Mouse (Mus musculus) brain, embryonic 14.5 days (tissue): ENCODE measurements around the gene Tbc1d1. TPM values are rescaled to one million over a fixed set of nuclear protein-coding genes. Genes with fewer than 3 reads are reported as not detected.

Experiments used
- DNase-seq: peaks from one replicate; pipeline ENCODE4 v3.0.0-alpha.2; 2011; ENCODE audit warnings: low read depth
- CTCF ChIP-seq: fragments of 200-500 bp; IDR thresholded peaks from 2 replicates; pipeline ENCODE4 v1.5.1; 2012; ENCODE audit warnings: inconsistent platforms, mild to moderate bottlenecking, moderate library complexity, borderline replicate concordance; ENCODE audit not compliant: insufficient read depth, insufficient read length; ENCODE audit errors: extremely low read depth
- POLR2A ChIP-seq: fragments of 200-500 bp; IDR thresholded peaks from 2 replicates; pipeline ENCODE4 v1.6.1; 2012; ENCODE audit warnings: mild to moderate bottlenecking, inconsistent platforms, borderline replicate concordance; ENCODE audit not compliant: poor library complexity, insufficient read depth, insufficient read length, severe bottlenecking; ENCODE audit errors: extremely low read depth
- polyA plus RNA-seq: library from polyadenylated mRNA; depleted of rRNA; stranded (reverse); fragments of >200 nt; gene quantifications from 2 replicates; pipeline ENCODE4 v1.2.3, GENCODE M21; 2012

Gene Tbc1d1
- polyA plus RNA-seq, 1 experiment: 17.8 TPM

DNA sequence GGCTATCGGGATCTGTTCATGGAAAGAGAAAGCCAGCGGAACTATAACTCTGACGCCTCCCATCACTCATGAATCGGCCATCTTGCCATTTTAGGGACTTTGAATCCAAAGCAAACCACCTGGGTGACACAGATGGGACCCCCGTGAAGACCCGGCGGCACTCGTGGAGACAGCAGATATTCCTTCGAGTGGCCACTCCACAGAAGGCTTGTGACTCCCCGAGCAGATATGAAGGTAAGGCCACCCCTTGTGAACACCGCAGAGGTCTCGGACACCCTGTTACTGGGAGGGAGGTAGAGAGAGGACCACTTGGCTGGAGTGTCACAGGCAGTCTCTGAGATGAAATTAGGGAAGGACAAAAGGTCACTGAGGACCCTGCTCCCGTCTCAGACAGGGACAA, 129.7 kb downstream of the Tbc1d1 start:
- no peak for DNase-seq
- no peak for TF ChIP-seq POLR2A
- TF ChIP-seq CTCF: no peak

DNA sequence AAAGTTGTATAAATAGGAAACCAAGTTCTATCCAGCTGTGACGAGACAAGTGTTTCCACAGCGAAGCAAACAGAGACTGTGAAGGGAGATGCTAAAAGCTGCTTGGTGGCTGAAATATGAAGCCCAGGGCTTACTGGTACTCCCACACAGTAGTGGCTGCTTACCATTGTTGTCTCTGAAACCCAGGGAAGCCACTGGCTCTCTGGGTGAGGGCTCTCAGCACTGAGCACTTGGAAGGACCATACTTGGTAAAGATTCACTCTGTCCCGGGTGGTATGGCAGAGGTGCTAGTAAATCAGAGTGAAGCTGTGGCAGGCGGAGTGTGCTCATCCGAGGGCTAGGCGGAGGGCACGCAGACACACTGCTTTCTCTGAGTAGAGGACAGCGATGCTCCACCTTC, 131.2 kb downstream of the Tbc1d1 start:
- DNase-seq: no peak
- no peak for TF ChIP-seq POLR2A
- TF ChIP-seq CTCF: no peak

DNA sequence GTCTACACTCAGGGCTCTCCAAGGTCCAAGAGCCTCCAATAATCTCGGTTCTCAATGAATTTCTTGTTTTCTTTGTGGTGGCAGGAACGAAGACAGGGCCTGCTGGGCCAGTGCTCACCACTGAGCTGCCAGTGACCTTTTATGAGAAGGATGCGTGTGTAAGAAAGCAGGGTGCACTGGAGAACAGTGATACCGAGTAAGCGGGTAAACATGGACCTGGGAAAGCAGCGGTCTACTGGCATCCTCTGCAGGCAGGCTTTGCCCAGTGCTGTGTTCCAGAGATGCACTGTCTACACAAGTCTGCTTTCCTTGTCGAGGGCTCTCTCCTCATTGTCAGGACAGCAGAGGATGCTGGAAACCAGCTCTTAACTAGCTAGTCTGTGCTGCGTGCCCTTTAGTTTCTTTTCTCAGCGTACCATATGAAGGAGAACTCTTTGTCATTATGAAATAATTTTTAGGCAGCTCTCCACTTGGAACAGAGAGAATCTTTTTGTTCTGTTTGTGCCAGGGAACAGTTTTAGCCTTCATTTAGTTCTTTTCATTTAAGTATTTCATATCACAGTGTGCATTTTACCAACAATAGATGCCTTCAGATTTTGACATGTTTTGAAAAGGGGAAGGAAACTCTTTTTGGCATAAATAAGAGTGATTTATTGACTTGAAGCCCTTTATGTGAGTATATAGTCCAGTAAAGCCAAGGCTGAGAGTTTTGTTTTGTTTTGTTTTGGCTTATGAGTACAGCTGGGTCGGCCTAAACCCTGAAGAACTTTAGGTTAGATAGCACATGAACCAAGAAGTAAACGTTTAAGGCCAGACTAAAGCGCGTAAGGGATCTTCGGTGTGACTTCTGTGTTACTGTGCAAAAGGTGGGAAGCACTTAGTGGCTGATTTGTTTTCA, 132.2 kb downstream of the Tbc1d1 start:
- no peak for DNase-seq
- no peak for TF ChIP-seq POLR2A
- no peak for TF ChIP-seq CTCF

DNA sequence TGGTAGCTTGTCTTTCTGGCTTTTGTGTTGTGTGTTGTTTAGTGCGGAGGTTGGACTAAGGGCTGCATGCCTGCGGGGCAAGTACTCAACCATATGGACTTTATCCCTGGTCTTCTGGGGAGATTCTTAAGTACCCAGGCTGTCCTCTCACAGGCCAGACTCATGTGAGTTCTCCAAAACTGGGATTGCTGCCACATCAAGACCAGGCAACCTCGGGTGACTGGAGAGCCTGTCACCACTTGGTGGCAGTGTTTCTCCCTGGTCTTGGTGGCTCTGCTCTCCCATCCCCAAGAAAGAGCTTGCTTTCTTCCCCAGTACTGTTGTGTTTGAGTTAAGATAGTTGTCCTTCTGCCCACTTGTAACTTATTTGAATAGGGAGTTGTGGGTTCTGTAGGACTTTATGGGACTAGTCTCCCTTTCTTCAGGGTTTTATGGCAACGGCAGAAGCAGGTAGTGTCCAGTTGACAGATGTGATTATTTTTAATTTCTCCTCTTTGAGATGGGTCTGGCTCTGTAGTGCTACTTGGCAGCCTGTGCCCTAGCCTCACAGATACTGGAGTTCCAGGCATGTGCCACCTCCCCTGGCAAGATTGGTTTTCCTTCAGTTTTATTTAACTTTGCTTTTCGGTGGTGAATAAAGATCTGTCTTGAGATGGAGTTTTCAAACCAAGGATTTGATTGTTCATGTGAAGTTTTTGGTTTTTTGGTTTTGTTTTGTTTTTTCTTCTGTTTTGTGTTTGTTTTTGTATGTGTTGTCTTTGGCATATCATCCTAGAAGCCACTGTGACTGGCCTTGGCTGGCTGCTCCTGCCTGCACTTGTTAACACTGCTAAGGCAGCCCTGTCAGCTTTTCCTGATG, 133.3 kb downstream of the Tbc1d1 start:
- DNase-seq: peak; percentile 92
- no peak for TF ChIP-seq POLR2A
- peak; percentile 97 for TF ChIP-seq CTCF

DNA sequence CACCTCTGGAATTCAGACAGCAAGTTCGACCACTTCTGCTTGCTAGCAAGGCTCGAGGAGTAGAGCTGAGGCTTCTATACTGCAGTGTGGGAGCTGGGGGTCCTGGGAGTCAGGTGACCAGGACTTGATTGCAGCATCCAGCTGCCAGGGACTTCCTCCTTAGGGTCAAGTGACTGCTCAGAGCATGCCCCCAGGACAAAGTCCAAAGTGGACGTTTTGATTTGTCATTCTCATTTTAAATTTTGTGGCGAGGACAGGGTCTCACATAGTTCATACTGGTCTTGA, 133.9 kb downstream of the Tbc1d1 start:
- TF ChIP-seq CTCF (no peak), POLR2A (no peak)
- DNase-seq: no peak

DNA sequence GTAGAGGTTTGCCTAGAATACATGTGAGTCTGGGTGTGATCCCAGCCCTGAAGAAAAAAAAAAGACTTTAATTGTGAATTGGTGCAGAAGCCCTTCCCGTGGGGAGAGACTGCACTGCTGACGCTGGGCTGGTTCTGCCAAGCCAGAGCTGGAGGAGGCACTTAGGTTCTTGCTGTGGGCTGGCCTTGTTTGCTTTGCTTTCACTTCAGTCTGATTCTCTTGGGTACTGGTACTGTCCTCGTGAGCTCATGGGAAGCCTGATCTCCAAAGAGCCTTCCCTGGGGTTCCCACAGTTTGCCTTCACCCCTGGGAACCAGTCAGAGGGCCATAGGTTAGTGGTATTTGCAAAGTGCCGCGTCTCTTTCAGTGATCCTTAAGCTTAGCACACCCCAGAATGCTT, 135.6 kb downstream of the Tbc1d1 start:
- TF ChIP-seq CTCF (no peak), POLR2A (no peak)

DNA sequence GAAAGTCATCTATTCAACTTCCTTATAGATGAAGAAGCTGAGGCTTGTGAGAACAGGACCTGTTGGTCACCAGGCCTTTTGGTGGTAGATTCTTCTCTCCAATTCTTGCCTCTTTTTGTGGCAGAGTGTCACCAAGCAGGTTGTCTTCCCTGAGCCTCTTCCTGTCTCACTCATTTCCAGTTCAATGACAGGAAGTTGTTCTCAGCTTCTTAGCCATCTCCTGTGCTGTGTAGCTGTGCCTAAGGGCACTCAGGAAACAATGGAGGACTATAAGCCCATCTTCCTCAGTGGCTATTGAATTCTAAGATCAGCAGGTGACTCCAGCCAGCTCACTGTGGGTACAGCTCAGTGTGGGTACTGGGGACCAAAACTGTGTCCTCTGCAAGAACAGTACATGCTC, 139.5 kb downstream of the Tbc1d1 start:
- no peak for DNase-seq
- no peak for TF ChIP-seq POLR2A
- no peak for TF ChIP-seq CTCF

More for the DNA sequence above, 135.6 kb downstream of the Tbc1d1 start:
- no peak for DNase-seq

DNA sequence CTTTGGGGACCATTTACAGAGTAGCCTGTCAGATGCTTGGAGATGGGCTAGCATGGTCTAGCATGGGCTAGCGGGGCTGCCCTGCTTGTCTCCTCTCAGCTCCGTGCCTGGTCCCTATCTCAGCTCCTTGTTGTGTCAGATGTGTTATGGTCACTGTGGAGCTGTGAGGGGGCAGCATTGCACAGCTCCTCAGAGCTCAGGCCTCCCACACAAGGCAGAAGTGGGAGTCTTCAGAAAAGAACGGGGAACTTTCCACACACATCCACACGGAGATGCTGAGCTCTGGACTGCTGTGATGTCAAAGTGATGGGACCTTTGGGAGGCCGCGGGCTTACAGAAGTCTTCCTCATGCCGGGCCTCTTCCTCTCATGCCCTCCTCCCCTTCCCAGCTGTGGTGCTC, 140.2 kb downstream of the Tbc1d1 start:
- DNase-seq: no peak
- no peak for TF ChIP-seq CTCF
- no peak for TF ChIP-seq POLR2A

DNA sequence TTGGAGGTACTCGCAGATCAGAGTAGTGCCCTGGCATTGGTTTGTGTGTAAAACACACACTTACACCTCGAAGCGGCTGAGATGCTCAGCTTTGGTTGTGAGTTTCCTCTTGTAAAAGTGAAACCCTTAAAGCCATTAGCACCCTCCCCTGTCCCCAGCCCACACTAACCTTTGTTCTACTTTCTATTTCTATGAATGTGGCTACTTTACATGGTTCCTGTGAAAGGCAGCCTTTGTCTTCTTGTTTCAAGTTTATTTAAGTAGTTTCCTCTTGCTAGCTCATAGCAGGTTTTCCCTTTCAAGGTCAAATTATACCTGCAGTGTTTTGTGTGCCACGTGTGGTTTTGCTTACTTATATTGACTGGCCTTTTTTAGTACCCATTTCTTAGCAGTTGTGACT, 141.0 kb downstream of the Tbc1d1 start:
- no peak for TF ChIP-seq CTCF
- no peak for TF ChIP-seq POLR2A
- no peak for DNase-seq

DNA sequence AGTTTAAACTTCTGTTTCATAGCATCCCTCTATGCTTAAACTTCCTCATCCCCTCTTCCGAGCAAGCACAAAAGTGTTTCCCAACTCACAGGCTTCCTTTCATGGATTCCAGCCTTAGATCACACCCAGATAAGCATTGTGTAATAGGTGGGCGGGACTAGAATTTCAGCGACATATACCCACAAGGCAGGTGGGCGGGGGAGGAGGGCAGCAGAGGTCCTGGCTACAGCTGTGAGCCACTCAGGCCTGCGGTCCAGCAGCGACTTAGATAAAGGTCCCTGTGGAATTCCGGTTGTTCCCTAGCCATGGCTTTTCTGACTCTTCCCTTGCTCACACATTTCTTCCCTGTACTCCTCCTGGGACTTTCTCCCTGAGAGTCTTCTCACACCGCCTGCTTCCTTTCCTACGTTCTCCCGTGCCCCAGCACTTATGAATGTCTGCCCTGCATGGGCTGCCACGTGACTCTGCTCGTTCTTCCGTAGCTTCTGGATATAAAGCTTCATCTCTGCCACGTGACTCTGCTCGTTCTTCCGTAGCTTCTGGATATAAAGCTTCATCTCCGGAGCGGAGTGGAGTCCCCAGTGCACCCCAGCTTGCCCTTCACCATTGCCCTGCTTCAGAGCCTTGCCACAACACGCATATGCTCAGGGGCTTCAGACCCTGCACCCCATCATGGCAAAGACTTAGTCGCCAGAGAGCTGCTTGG, 142.4 kb downstream of the Tbc1d1 start:
- TF ChIP-seq POLR2A (no peak), CTCF (no peak)
- DNase-seq: peak; percentile 38

DNA sequence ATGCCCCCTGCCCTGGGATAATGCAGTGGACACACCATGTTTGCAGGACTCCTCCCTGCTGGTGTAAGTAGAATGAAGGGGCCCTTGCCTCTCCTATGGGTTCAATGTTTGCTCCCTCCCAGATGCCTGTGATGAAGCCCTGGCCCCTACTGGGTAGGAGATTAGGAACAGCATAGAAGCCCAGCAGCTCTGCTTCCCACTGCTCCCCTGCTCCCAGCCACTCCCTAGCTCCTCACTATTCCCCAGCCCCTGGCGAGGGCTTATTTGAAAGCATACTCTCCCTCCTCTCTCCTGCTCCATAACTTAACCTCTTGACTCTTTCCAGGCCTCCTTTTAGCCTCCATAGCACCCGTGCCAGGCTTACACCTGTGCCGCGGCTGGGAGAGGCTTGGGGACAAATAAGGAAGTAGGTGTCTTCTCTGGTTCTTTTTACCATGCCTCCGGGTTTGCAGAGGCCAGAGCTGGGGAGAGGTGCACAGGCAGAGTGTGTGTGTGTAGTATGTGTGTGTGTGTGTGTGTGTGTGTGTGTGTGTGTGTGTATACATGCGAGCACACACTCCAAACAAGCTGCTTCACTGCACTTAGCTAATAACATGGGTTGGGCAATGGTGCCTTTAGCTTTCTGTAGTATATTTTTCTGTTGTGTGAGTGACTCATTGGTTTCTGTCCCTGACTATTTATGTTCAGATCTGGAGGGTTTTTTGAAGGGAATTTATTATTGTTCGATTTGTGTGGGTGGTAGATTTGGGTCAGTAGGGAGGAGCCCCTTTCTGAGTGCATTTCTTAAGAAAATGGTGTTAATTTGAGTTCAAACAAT, 143.6 kb downstream of the Tbc1d1 start:
- TF ChIP-seq CTCF (no peak), POLR2A (no peak)
- no peak for DNase-seq

DNA sequence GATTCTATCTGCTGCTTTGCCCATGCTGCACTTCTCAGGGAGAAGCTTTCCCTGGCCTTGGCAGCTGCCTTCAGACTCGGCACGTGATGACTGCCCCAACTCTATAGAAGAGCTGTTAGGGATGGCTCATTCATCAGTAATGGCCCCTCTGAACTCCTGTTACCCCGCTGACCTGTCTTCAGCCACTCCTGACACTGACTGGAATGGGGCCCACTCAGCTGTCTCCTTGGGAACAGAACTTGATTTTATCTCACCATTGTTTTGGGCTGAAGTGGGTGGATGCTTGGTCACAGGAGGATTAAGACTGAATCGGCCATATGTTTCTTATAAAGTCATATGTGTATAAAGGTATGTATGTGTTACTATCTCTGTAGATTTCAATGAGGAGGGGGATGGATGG, 145.1 kb downstream of the Tbc1d1 start:
- TF ChIP-seq POLR2A (no peak), CTCF (no peak)
- DNase-seq: no peak
